Mouse (Mus musculus) adrenal gland, adult 10 weeks (tissue): ENCODE results near the gene Coq4. TPM values are rescaled to one million over a fixed set of nuclear protein-coding genes. Genes with fewer than 3 reads are reported as not detected.

Source experiments
- polyA plus RNA-seq: library from polyadenylated mRNA; stranded (reverse); fragments of 350-450 nt; fragmentation: Illumina TruSeq; extraction: RNeasy Lipid Tissue Mini Kit (QIAGEN cat#74804); gene quantifications from one replicate; pipeline ENCODE4 v1.2.3, GENCODE M21; 2014; ENCODE audit warnings: low read depth, low replicate concordance

The Coq4 gene
- 3.2 TPM for polyA plus RNA-seq

GRCm38 (mm10) chr2:29787104-29787917 lies at the start of gene Coq4:
Gene Coq4, plus strand, starts transcription at chr2:29787493.

GRCm38 (mm10) chr2:29751497-29751896 lies 35.8 kb upstream of the Coq4 start, which contains the start of gene Gm13420:
Gene Gm13420, minus strand, starts transcription at chr2:29751685.

GRCm38 (mm10) chr2:29787937-29788681 lies 816 bp downstream of the Coq4 start, which contains the start of gene Trub2:
Gene Trub2, minus strand, starts transcription at chr2:29788502.

GRCm38 (mm10) chr2:29802075-29802826 lies 15.0 kb downstream of the Coq4 start, which contains the start of gene Slc27a4:
Gene Slc27a4, plus strand, starts transcription at chr2:29802634.

GRCm38 (mm10) chr2:29820025-29820817 lies 32.9 kb downstream of the Coq4 start, which contains the start of gene Urm1:
Gene Urm1, plus strand, starts transcription at chr2:29820075.

Other genes starting within 250 kb of the Coq4 start
- gene Rapgef1, start 167.8 kb upstream of the Coq4 start, polyA plus RNA-seq = 6.1 TPM
- not detected for gene Gm13420, start 35.8 kb upstream of the Coq4 start, polyA plus RNA-seq
- not detected for gene Gm13547, start 28.2 kb upstream of the Coq4 start, polyA plus RNA-seq
- gene Trub2, start 1.0 kb downstream of the Coq4 start, polyA plus RNA-seq = 7.4 TPM
- 1.9 TPM for gene Slc27a4, start 15.1 kb downstream of the Coq4 start, polyA plus RNA-seq
- 7.3 TPM for gene Urm1, start 32.6 kb downstream of the Coq4 start, polyA plus RNA-seq
- 1.7 TPM for gene Cercam, start 81.7 kb downstream of the Coq4 start, polyA plus RNA-seq
- gene Odf2, start 101.7 kb downstream of the Coq4 start, polyA plus RNA-seq = 7.6 TPM
- gene Gle1, start 147.9 kb downstream of the Coq4 start, polyA plus RNA-seq = 12.3 TPM
- gene Sptan1, start 178.1 kb downstream of the Coq4 start, polyA plus RNA-seq = 42.3 TPM